Mouse (Mus musculus) right cerebral cortex, postnatal 10 days (tissue): ENCODE data around the gene Tsnaxip1.

Experiments
- DNase-seq, 2 experiments: peaks; one replicate each; pipeline ENCODE4 v3.0.0; 2021; ENCODE audit warnings: low spot score in 2 of 2

Gene Tsnaxip1

DNA sequence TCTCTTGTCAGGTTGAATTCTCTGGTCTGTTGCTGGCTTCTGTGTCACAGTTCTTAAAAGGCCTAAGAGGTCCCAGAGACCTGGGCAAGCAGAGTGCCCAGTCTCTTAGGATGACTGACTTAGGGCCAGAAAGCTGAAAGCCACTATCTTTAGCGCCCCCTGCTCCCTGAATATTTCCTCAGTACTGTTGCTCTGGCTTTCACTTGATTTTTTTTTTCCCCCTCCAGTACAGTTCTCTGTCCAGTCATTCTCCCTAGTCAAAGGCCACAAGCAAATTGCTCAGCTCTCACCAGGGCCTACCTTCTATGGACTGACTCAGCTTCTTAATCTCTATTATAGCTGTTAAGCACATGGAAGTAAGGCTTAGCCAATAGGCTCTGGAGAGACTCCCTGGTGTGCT, 34.4 kb downstream of the Tsnaxip1 start:
- DNase-seq: no peak

- DNase-seq: no peak
Measured at GRCm38 (mm10) chr8:105866364-105867029, 39.0 kb downstream of the Tsnaxip1 start.

- DNase-seq: no peak
Measured at GRCm38 (mm10) chr8:105874301-105874700, 46.8 kb downstream of the Tsnaxip1 start.

DNA sequence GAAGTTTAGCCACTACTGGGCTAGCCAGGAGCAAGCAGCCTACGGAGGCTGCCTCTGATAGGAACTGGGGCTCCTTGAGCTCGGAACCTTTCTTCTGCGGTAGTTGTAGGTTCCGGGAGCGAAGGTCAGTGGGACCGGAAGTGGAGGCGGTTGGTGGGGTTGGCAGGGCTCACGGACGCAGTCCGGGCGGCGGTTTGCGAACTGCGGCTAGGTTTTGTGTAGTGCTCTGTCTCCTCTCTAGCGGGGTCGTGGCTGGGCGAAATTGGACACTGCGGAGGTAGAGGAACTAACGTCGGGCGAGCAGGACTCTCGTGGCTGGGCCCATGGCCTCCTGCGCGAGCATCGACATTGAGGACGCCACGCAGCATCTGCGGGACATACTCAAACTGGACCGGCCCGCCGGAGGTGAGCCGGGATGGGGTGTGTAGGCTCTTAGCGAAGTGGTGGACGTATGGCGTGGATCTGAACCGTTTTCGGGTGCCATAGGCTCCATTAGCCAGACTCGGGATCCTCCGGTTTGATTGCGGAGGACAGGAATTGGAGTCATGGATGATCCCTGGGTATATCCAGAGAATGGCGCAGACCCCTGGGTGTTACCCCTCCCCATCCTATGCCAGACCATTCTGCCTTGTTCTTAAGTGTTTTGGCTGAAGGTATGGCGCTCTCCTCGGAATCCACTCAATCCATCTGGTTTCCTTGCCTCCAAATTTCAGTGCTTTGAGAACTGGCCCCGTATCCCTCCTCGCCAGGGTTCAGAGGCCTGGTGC, 53.4 kb downstream of the Tsnaxip1 start, which contains the start of gene Edc4:
TSS of gene Edc4 (plus strand) at position 128 of the 767 bp plus-strand sequence.
- peak; percentile 88 to 92 for DNase-seq

- peak in 1 of 2 experiments; percentile 38 for DNase-seq
Measured at GRCm38 (mm10) chr8:105889756-105890465, 62.4 kb downstream of the Tsnaxip1 start.

GRCm38 (mm10) chr8:105890870-105891269, 63.3 kb downstream of the Tsnaxip1 start:
- peak; percentile 73 to 79 for DNase-seq

DNA sequence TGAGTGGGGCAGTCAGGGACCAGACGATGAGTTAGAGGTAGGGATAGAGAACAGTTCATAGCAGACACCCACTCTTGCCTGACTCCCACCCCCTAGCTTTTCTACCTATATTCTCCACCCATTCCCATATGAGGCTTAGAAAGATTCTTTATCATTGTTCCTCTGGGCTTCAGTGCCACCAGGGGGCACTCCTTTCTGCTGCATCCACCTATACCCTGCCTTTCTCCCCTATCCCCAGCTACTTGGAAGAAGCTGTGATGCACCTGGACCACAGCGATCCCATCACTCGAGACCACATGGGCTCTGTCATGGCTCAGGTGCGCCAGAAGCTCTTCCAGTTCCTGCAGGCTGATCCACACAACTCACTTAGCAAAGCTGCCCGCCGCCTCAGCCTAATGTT, 64.9 kb downstream of the Tsnaxip1 start:
- DNase-seq: peak; percentile 46 to 54

- peak; percentile 88 to 89 for DNase-seq
Measured at GRCm38 (mm10) chr8:105893339-105893738, 65.8 kb downstream of the Tsnaxip1 start, which contains the start of gene Nrn1l. Gene Nrn1l (plus strand): TSS chr8:105893567.
